Mouse (Mus musculus): Measurements from ENCODE around the gene B4galnt4.

GRCm38 (mm10) chr7:141068351-141068750 is 7.4 kb downstream of the B4galnt4 start:
- TF ChIP-seq POLR2A (IDR thresholded peaks at IDR 0.05; ENCODE audit: borderline replicate concordance, extremely low read depth, low read depth, low read length), result no peak
- no peak for TF ChIP-seq CTCF (IDR thresholded peaks at IDR 0.05; ENCODE audit: insufficient read depth, low read length)
